Mouse (Mus musculus) intestine, postnatal 0 days (tissue): ENCODE results near the gene Gm43720. TPM values are rescaled to one million over a fixed set of nuclear protein-coding genes. Genes with fewer than 3 reads are reported as not detected.
A peak's percentile ranks its signal among the peaks of the same experiment; 100 is the strongest.

Experiments used
- ATAC-seq: fragments of 200-750 bp; cut with Nextera tagmentation; 2 replicates; pipeline ENCODE4 v1.8.0; 2017; ENCODE audit warnings: mild to moderate bottlenecking, moderate TSS enrichment, moderate library complexity
- H3K27ac ChIP-seq: fragments of 300-500 bp; sonication (generic); 2 replicates; pipeline ENCODE4 v1.5.1; 2014; ENCODE audit warnings: mild to moderate bottlenecking, low read depth, low read length, moderate library complexity
- H3K27me3 ChIP-seq: fragments of 300-500 bp; sonication (generic); replicated peaks from 2 replicates; pipeline ENCODE4 v1.6.1; 2014; ENCODE audit warnings: low read length, mixed read lengths; ENCODE audit not compliant: control insufficient read depth, insufficient read depth
- H3K36me3 ChIP-seq: fragments of 300-500 bp; sonication (generic); 2 replicates; pipeline ENCODE4 v1.6.1; 2014; ENCODE audit warnings: mild to moderate bottlenecking, moderate library complexity; ENCODE audit not compliant: control insufficient read depth, insufficient read depth
- H3K4me1 ChIP-seq: fragments of 300-500 bp; sonication (generic); replicated peaks from 2 replicates; pipeline ENCODE4 v1.6.1; 2014; ENCODE audit warnings: antibody characterized with exemption, low read length, mixed read lengths; ENCODE audit not compliant: control insufficient read depth, insufficient read depth
- H3K4me2 ChIP-seq: fragments of 300-500 bp; sonication (generic); replicated peaks from 2 replicates; pipeline ENCODE4 v1.6.1; 2014; ENCODE audit warnings: low read depth, mild to moderate bottlenecking, moderate library complexity
- H3K4me3 ChIP-seq: fragments of 300-500 bp; sonication (generic); 2 replicates; pipeline ENCODE4 v1.5.1; 2014; ENCODE audit warnings: low read depth, low read length
- H3K9ac ChIP-seq: fragments of 300-500 bp; sonication (generic); 2 replicates; pipeline ENCODE4 v1.6.1; 2014; ENCODE audit warnings: mild to moderate bottlenecking, low read depth, low read length
- H3K9me3 ChIP-seq: fragments of 300-500 bp; sonication (generic); 2 replicates; pipeline ENCODE4 v1.6.1; 2016; ENCODE audit warnings: mixed run types; ENCODE audit not compliant: control insufficient read depth
- CTCF ChIP-seq: sonication (generic); IDR thresholded peaks from 2 replicates; pipeline ENCODE4 v1.5.1; 2016; ENCODE audit warnings: low read depth, mild to moderate bottlenecking, control low read depth, antibody characterized with exemption, moderate library complexity
- WGBS: fragments of 180-500 bp; shearing (Covaris S2); extraction: QIAGEN DNeasy Blood & Tissue Kit; methylation state at CpG from one replicate; pipeline ENCODE4 v1.1.7; 2014; 5-methylcytosine and 5-hydroxymethylcytosine counted together
- polyA plus RNA-seq: library from polyadenylated mRNA; unstranded; fragments of >200 nt; fragmentation: Nextera tagmentation; extraction: Ambion mirVana; gene quantifications from 2 replicates; pipeline ENCODE4 v1.2.1, GENCODE M21; 2015

The Gm43720 gene
- 0.07 TPM in 2 replicates for polyA plus RNA-seq

GRCm38 (mm10) chr5:138279585-138280424 is at the start of gene Gm43720, which contains the start of the genes Gpc2 and Stag3:
Gene Gm43720 (minus strand): TSS chr5:138279958.
Gene Gpc2 (minus strand): TSS chr5:138280005.
Gene Stag3 (plus strand): TSS chr5:138280240.
- H3K9me3 ChIP-seq = no peaks in the 10 kb centered on the region
- H3K4me1 ChIP-seq = no peaks in the 10 kb centered on the region
- peak within 1 kb of the TSS; percentile 53 for H3K4me3 ChIP-seq
- ATAC-seq = peak; percentile 97
- peak within 1 kb of the TSS; percentile 88 for H3K4me2 ChIP-seq
- H3K9ac ChIP-seq = peak within 1 kb of the TSS; percentile 22; the same call in 1 of the 2 replicates
- H3K36me3 ChIP-seq = no peaks in the 10 kb centered on the region
- TF ChIP-seq CTCF = no peak
- H3K27me3 ChIP-seq = no peaks in the 10 kb centered on the region
- H3K27ac ChIP-seq = no peak within 1 kb of the TSS
- WGBS = under 1% methylated on average over 56 of the region's 56 CpGs

DNA sequence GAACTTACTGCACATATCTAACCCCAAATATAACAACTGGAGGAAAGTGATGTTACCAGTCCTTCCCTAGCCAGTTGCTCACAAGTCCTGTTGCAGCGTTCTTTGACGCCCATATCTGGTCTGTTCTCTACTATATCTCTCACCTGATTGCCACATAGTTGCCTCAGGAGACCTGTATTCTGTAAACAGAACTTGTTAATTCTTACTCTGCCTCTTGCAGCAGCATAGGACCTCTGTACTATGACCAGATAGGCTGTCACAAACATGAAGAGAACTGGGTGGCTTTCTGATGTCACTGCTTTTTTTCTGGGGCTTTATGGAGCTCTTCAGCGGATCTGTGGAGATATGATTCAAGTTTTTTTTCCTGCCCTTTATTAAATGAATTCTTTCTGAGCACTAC is 33.0 kb upstream of the Gm43720 start:
- no peak for TF ChIP-seq CTCF
- H3K4me2 ChIP-seq = no peak overlapping the region

DNA sequence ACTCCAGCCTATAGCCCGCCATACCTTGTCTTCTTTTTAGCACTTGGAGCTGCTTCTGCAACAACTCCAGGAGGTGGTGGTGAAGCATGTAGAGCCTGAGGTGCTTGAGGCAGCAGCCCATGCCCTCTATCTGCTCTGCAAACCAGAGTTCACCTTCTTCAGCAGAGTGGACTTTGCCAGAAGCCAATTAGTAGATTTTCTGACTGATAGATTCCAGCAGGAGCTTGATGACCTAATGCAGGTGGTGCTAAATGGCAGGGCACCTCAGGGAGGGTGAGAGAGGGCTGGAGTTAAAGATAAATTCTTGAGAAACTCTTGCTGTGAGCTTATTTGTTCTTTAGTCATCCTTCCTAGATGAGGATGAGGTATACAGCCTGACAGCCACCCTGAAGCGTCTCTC is 19.9 kb upstream of the Gm43720 start:
- peak; percentile 73 for ATAC-seq

More for the DNA sequence above, 33.0 kb upstream of the Gm43720 start:
- 0 out of 2 replicates have a peak, but pooled peaks have one; percentile 33 for ATAC-seq
- WGBS = 69% methylated on average over 3 of the region's 3 CpGs
- H3K27ac ChIP-seq = no peak overlapping the region
- H3K9ac ChIP-seq = no peak overlapping the region
- H3K9me3 ChIP-seq = no peaks in the 10 kb centered on the region
- no peak overlapping the region for H3K4me3 ChIP-seq
- no peaks in the 10 kb centered on the region for H3K27me3 ChIP-seq
- H3K36me3 ChIP-seq = no peaks in the 10 kb centered on the region
- H3K4me1 ChIP-seq = no peaks in the 10 kb centered on the region

DNA sequence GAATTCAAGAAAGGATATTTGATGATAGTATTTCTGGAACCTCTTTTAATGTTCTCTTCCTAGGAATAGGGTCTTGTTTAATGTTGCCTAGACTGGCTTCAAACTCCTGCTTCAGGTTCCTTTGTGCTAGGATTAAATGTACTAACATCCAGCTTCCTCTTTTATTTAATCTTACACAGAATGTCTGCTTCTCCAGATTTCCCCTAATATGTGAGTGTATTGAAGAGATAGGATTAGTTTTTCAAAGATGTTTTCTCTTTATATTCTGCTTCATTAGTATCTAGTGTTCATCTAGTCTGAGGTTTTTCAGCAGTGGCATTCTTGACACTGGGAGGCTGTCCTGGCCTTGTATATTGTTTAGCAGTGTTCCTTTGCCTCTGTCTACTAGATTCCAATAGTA is 14.4 kb upstream of the Gm43720 start:
- no peak for ATAC-seq
- Histone ChIP-seq H3K9me3 (no peaks in the 10 kb centered on the region), H3K4me3 (no peak overlapping the region), H3K4me1 (no peaks in the 10 kb centered on the region), H3K4me2 (no peak overlapping the region), H3K27me3 (no peaks in the 10 kb centered on the region), H3K9ac (no peak overlapping the region), H3K36me3 (no peaks in the 10 kb centered on the region), H3K27ac (no peak overlapping the region)
- no peak for TF ChIP-seq CTCF

More for the DNA sequence above, 19.9 kb upstream of the Gm43720 start:
- Histone ChIP-seq H3K36me3 (no peaks in the 10 kb centered on the region), H3K27me3 (no peaks in the 10 kb centered on the region), H3K4me3 (no peak overlapping the region), H3K4me2 (no peak overlapping the region), H3K4me1 (no peaks in the 10 kb centered on the region), H3K9ac (no peak overlapping the region), H3K27ac (no peak overlapping the region), H3K9me3 (no peaks in the 10 kb centered on the region)
- peak; percentile 13; the same call in 1 of the 2 replicates for TF ChIP-seq CTCF
- WGBS = 65% methylated on average over 2 of the region's 2 CpGs

DNA sequence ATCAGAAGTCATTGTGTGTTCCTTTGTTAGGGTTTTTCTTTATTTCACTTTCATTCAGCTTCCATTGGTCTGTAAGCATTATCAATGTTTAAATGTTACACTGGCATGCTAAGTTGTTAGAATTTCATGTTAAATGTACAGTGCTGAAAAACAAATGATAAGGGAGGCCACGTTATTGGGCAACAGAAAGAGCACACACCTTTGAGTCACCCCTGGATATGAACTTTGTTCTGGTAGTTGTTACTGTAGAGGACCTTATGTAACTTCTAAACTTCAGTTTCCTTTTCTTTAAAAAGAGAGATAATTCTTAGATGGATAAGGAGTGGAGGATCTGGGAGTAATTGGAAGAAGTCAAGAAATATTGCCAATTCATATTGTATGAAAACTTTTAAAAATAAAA is 11.9 kb upstream of the Gm43720 start:
- ATAC-seq = no peak
- no peaks in the 10 kb centered on the region for H3K36me3 ChIP-seq
- no peaks in the 10 kb centered on the region for H3K9me3 ChIP-seq
- H3K4me3 ChIP-seq = no peak overlapping the region
- H3K27ac ChIP-seq = no peak overlapping the region
- H3K4me2 ChIP-seq = no peak overlapping the region
- 36% methylated on average over 1 of the region's 1 CpGs for WGBS
- H3K27me3 ChIP-seq = no peaks in the 10 kb centered on the region
- H3K4me1 ChIP-seq = no peaks in the 10 kb centered on the region
- no peak for TF ChIP-seq CTCF
- H3K9ac ChIP-seq = no peak overlapping the region

DNA sequence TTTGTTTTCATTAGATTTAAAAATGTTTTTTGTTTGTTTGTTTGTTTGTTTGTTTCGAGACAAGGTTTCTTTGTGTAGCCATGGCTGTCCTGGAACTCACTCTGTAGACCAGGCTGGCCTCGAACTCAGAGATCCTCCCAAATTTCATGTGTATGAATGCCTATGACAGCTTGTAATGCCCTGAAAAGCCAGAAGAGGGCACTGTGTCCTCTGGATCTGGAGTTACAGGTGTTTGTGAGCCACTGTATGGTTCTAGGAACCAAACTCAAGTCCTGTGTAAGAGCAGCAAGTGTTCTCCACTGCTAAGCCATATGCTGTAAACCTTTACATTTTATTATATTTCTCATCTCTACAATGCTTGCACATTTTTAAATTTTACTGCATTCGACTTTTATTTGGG is 8.1 kb upstream of the Gm43720 start:
- Histone ChIP-seq H3K9me3 (no peaks in the 10 kb centered on the region), H3K27ac (no peak overlapping the region), H3K4me2 (no peak overlapping the region), H3K4me1 (no peaks in the 10 kb centered on the region), H3K4me3 (no peak overlapping the region), H3K36me3 (no peaks in the 10 kb centered on the region), H3K27me3 (no peaks in the 10 kb centered on the region), H3K9ac (no peak overlapping the region)
- TF ChIP-seq CTCF = peak; percentile 49
- ATAC-seq = no peak
- 72% methylated on average over 3 of the region's 3 CpGs for WGBS
